Mouse (Mus musculus): ENCODE measurements at regions not wholly inside any gene's neighbourhood (a gene's known extent, or its start where the extent isn't known, plus 50 kb on each side); places are given as distances from the start of the nearest gene placed in this dataset.
A peak's percentile ranks its signal among the peaks of the same experiment; 100 is the strongest.

- no peak for DNase-seq
Measured at GRCm38 (mm10) chr5:100244811-100245210, 85.2 kb upstream of the Tmem150c start.

- peak; percentile 57 for DNase-seq
Measured at GRCm38 (mm10) chr5:100240876-100241275, 81.3 kb upstream of the Tmem150c start.

- no peak for DNase-seq
Measured at GRCm38 (mm10) chr5:100239632-100240031, 80.0 kb upstream of the Tmem150c start.

- no peak for DNase-seq
Measured at GRCm38 (mm10) chr5:100238287-100239036, 78.9 kb upstream of the Tmem150c start.

GRCm38 (mm10) chr5:100237674-100238278 is 78.2 kb upstream of the Tmem150c start:
- DNase-seq, result no peak

GRCm38 (mm10) chr5:100236277-100236676 is 76.7 kb upstream of the Tmem150c start:
- no peak for DNase-seq

- no peak for DNase-seq
Measured at GRCm38 (mm10) chr5:100232076-100232475, 72.5 kb upstream of the Tmem150c start.

- DNase-seq, result no peak
Measured at GRCm38 (mm10) chr5:100231574-100231973, 72.0 kb upstream of the Tmem150c start.

GRCm38 (mm10) chr5:100230038-100230437 is 70.4 kb upstream of the Tmem150c start:
- no peak for DNase-seq

GRCm38 (mm10) chr5:100227888-100228287 is 68.3 kb upstream of the Tmem150c start:
- no peak for DNase-seq

- no peak for DNase-seq
Measured at GRCm38 (mm10) chr5:100226571-100227235, 67.1 kb upstream of the Tmem150c start.

- DNase-seq, result no peak
Measured at GRCm38 (mm10) chr5:100225491-100225890, 65.9 kb upstream of the Tmem150c start.

- no peak for DNase-seq
Measured at GRCm38 (mm10) chr5:100224773-100225363, 65.3 kb upstream of the Tmem150c start.

- no peak for DNase-seq
Measured at GRCm38 (mm10) chr5:100221005-100221583, 61.5 kb upstream of the Tmem150c start.

- no peak for DNase-seq
Measured at GRCm38 (mm10) chr5:100220320-100220719, 60.7 kb upstream of the Tmem150c start.

GRCm38 (mm10) chr5:100218256-100218851 is 58.7 kb upstream of the Tmem150c start:
- no peak for DNase-seq

GRCm38 (mm10) chr5:100217178-100218035 is 57.8 kb upstream of the Tmem150c start:
- DNase-seq, result no peak

GRCm38 (mm10) chr5:100213901-100214300 is 54.3 kb upstream of the Tmem150c start:
- DNase-seq, result no peak

- DNase-seq, result no peak
Measured at GRCm38 (mm10) chr5:100210708-100211107, 51.1 kb upstream of the Tmem150c start.
